Mouse (Mus musculus) adrenal gland, adult 2 months (tissue): Measurements from ENCODE around the gene Insl6. TPM values are rescaled to one million over a fixed set of nuclear protein-coding genes. Genes with fewer than 3 reads are reported as not detected.

Experiments used
- DNase-seq: peaks from one replicate; pipeline ENCODE4 v3.0.0; 2021
- polyA plus RNA-seq: library from polyadenylated mRNA; depleted of rRNA; stranded (reverse); fragments of >200 nt; gene quantifications from 2 replicates; pipeline ENCODE4 v1.2.3, GENCODE M21; 2012; rRNA removed
- total RNA-seq, 2 experiments: library from RNA; stranded (reverse); gene quantifications; 2 replicates each; pipeline ENCODE4 v1.2.3; 2021

Insl6 gene
- total and polyA plus RNA-seq, 3 experiments, result 0.36 to 1.3 (median 0.58) TPM

DNA sequence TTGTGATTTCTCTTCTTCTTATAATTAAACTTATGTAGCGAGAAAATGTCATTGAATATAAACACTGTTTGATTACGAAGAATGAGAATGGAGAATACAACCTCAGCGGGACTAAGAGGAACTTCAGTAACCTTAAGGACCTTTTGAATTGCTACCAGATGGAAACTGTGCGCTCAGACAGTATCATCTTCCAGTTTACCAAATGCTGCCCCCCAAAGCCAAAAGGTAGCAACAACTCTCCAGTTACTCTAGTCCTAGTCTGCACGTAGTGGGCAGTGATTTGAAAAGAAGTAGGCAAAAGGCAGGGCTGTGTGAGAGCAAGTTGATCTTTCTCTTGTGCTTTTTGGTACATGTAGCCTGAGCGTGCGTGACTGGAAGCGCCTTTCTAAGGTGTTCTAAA, 37.3 kb downstream of the Insl6 start:
- DNase-seq, result no peak

DNA sequence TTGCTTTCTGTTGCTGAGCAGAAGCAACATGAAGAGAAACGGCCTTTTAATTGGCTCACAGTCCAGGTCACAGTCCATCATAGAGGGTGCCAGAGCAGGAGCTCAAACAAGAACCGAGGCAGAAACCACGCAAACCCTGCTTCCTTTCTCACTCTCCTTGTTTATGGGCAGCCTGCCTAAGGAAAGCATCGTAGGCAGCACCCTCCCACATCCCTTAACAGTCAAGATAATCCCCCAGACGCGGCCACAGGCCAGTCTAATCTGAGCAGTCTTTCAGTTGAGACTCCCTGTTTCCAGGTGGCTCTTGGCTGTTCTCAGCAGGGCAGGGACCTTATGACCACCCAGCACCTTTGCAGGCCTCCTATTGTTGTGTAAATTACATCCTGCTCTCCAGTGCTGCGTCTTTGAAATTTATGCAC, 39.7 kb downstream of the Insl6 start:
- DNase-seq, result no peak

DNA sequence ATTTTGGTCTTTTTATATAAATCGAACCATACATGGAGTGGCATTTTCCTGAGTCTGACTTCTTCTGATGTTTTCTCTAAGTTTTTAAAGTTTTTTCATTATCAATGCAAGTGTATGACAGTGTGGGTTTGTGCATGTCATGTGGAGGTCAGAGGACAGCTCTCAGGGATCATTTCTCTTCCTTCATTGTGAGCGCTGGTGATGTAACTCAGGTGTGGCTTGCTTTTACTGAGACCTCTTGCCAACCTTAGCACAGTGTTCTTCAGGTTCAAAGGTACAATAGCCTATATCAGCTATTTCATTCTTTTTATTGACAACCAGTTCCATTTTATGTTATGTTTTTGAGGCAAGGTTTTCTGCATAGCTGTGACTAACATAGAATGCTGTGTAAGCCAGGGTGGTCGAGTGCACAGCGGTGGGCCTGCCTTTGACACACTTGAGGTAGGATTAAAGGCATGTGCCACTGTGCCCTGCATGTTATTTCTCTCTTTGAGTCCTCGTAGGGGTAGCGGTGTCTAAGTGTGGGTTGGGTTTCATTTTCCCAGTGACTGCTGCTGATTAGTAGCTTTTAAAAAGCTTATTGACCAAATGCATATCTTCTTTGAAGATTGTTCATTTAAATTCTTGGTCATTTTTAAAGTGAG, 46.1 kb downstream of the Insl6 start:
- no peak for DNase-seq

DNA sequence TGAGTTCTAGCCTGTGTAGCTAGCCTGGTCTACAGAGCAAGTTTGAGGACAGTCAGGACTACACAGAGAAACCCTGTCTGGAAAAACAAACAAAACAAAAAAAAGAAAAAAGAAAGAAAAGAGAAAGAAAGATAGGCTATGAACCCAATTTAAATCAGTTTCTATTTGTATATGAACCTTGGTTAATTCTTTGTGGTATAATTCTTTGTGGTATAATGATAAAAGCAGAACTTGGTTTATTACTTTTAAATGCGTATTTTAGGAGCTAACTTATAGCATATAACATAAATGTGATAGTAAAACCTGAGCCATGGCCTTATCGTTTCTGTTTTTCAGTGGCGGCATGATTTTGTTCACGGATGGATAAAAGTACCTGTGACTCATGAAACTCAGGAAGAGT, 48.7 kb downstream of the Insl6 start:
- no peak for DNase-seq

DNA sequence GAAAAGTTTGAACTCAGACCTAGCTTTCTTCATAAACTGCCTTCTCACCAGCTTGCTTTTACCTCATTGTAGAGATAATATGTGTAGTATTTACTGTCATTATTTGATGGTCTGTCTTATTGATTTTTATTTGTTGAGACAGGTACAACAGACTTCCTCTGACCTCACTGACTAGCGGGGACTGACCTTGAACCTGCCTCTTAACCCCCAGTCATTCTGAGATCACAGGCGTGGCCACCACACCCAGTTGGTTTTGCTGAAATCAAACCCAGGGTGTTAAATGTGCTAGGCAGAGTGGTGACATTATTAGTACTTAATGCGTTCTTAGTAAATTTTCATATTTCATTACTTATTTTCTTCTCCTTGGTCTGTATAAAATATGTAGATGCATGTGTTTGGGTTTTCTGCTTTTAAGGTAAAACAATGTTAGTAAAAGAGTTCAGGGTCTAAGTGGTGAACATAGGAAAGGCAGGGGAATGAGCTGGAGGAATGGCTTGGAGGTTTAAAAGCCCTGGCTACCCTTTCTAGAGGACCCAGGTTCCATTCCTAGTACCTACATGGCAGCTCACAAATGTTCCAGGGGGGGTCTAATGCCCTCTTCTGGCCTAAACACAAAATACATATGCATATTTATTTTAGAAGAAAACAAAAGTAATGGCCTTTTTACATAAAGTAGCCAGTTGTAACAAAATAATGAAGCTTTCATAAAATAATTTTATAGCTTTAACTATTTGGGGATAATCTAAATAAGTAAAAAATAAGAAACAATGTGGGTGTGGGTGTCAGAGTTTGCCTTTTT, 52.9 kb downstream of the Insl6 start:
- DNase-seq, result no peak

Other genes with a start within 250 kb of the Insl6 start
- gene Rcl1, start 224.0 kb downstream of the Insl6 start, total RNA-seq, result 10 to 100 TPM; 25.6 to 26.9 TPM
- 47.5 and 51.4 TPM in 2 replicates for gene Rcl1, start 224.0 kb downstream of the Insl6 start, polyA plus RNA-seq
- gene Jak2, start 73.5 kb downstream of the Insl6 start, total RNA-seq, result 10 to 100 TPM; 18.2 to 19.2 TPM
- gene Jak2, start 73.5 kb downstream of the Insl6 start, polyA plus RNA-seq, result 3.1 and 3.2 TPM in 2 replicates
- not detected for gene Rln1, start 9.3 kb upstream of the Insl6 start, total RNA-seq
- not detected in 2 replicates for gene Rln1, start 9.3 kb upstream of the Insl6 start, polyA plus RNA-seq
- gene Plgrkt, start 42.0 kb upstream of the Insl6 start, total RNA-seq, result 10 to 100 TPM; 49.7 to 56.9 TPM
- 71.8 and 74.8 TPM in 2 replicates for gene Plgrkt, start 42.0 kb upstream of the Insl6 start, polyA plus RNA-seq
- 10 to 100 TPM in 1 of 2 experiments, 1 to 10 TPM in 1; 5.0 to 10.7 TPM for gene Cd274, start 42.1 kb upstream of the Insl6 start, total RNA-seq
- gene Cd274, start 42.1 kb upstream of the Insl6 start, polyA plus RNA-seq, result 1.8 and 2.0 TPM in 2 replicates
- not detected for gene Pdcd1lg2, start 85.6 kb upstream of the Insl6 start, total RNA-seq
- not detected in 2 replicates for gene Pdcd1lg2, start 85.6 kb upstream of the Insl6 start, polyA plus RNA-seq
- 10 to 100 TPM; 25.9 to 40.3 TPM for gene Ric1, start 196.9 kb upstream of the Insl6 start, total RNA-seq
- gene Ric1, start 196.9 kb upstream of the Insl6 start, polyA plus RNA-seq, result 7.5 and 7.9 TPM in 2 replicates